Mouse (Mus musculus): ENCODE results near the gene Rhog. TPM values are rescaled to one million over a fixed set of nuclear protein-coding genes. Genes with fewer than 3 reads are reported as not detected.

Rhog gene
- 62.6 TPM for polyA plus RNA-seq (2012; fragmentation: generic; extraction: Trizol)

GRCm38 (mm10) chr7:102255954-102256353 lies at the start of gene Rhog:
Rhog (minus strand) TSS chr7:102256054.
- Histone ChIP-seq H3K79me2 (ENCODE audit: control insufficient read depth, insufficient read depth) (no peaks in the 10 kb centered on the region), H3K36me3 (ENCODE audit: control insufficient read depth, insufficient read depth) (no peaks in the 10 kb centered on the region), H3K4me2 (ENCODE audit: low read depth) (no peak within 1 kb of the TSS), H3K4me3 (no peak within 1 kb of the TSS), H3ac (ENCODE audit: control insufficient read depth, insufficient read length) (no peak within 1 kb of the TSS), H3K27me3 (ENCODE audit: control insufficient read depth, insufficient read depth, insufficient read length) (no peaks in the 10 kb centered on the region)
- TF ChIP-seq SRF (IDR thresholded peaks at IDR 0.05; ENCODE audit: control insufficient read depth, insufficient read length, low read depth) (no peak), POLR2AphosphoS2 (IDR thresholded peaks at IDR 0.05; ENCODE audit: insufficient read length, low read depth) (no peak), REST (IDR thresholded peaks at IDR 0.05; ENCODE audit: insufficient read depth, insufficient read length) (no peak)

GRCm38 (mm10) chr7:102305596-102305995 lies 49.7 kb upstream of the Rhog start:
- Histone ChIP-seq H3K4me3 (no peak overlapping the region), H3K4me2 (ENCODE audit: low read depth) (no peak overlapping the region), H3K79me2 (ENCODE audit: control insufficient read depth, insufficient read depth) (no peaks in the 10 kb centered on the region), H3K27me3 (ENCODE audit: control insufficient read depth, insufficient read depth, insufficient read length) (no peaks in the 10 kb centered on the region), H3ac (ENCODE audit: control insufficient read depth, insufficient read length) (no peak overlapping the region), H3K36me3 (ENCODE audit: control insufficient read depth, insufficient read depth) (no peaks in the 10 kb centered on the region)
- TF ChIP-seq SRF (IDR thresholded peaks at IDR 0.05; ENCODE audit: control insufficient read depth, insufficient read length, low read depth) (no peak), POLR2AphosphoS2 (IDR thresholded peaks at IDR 0.05; ENCODE audit: insufficient read length, low read depth) (no peak), POLR2A (IDR thresholded peaks at IDR 0.05; ENCODE audit: insufficient read length, low read depth) (no peak), E2F4 (IDR thresholded peaks at IDR 0.05; ENCODE audit: insufficient read depth) (no peak), REST (IDR thresholded peaks at IDR 0.05; ENCODE audit: insufficient read depth, insufficient read length) (no peak), TCF12 (IDR thresholded peaks at IDR 0.05; ENCODE audit: insufficient read depth, poor library complexity, severe bottlenecking) (no peak), MYOG (IDR thresholded peaks at IDR 0.05; ENCODE audit: control insufficient read depth in 1 of 3, insufficient read depth in 1 of 3, insufficient read length in 2 of 3, low read depth in 2 of 3) (no peak), USF1 (IDR thresholded peaks at IDR 0.05; ENCODE audit: low read depth) (no peak), MYOD1 (IDR thresholded peaks at IDR 0.05; ENCODE audit: control insufficient read depth in 1 of 3, insufficient read length in 2 of 3, low read depth in 2 of 3) (no peak), CEBPB (IDR thresholded peaks at IDR 0.05; ENCODE audit: insufficient read depth, poor library complexity, severe bottlenecking) (no peak), TCF3 (IDR thresholded peaks at IDR 0.05; ENCODE audit: insufficient read length, low read depth) (no peak), MAX (IDR thresholded peaks at IDR 0.05; ENCODE audit: low read depth) (no peak)

GRCm38 (mm10) chr7:102302471-102302870 lies 46.6 kb upstream of the Rhog start:
- Histone ChIP-seq H3K36me3 (ENCODE audit: control insufficient read depth, insufficient read depth) (no peaks in the 10 kb centered on the region), H3K79me2 (ENCODE audit: control insufficient read depth, insufficient read depth) (no peaks in the 10 kb centered on the region), H3K4me2 (ENCODE audit: low read depth) (no peak overlapping the region), H3ac (ENCODE audit: control insufficient read depth, insufficient read length) (no peak overlapping the region), H3K27me3 (ENCODE audit: control insufficient read depth, insufficient read depth, insufficient read length) (no peaks in the 10 kb centered on the region), H3K4me3 (no peak overlapping the region)
- no peak for TF ChIP-seq CEBPB (IDR thresholded peaks at IDR 0.05; ENCODE audit: insufficient read depth, poor library complexity, severe bottlenecking)
- no peak for TF ChIP-seq E2F4 (IDR thresholded peaks at IDR 0.05; ENCODE audit: insufficient read depth)
- TF ChIP-seq REST (IDR thresholded peaks at IDR 0.05; ENCODE audit: insufficient read depth, insufficient read length) = no peak
- TF ChIP-seq MAX (IDR thresholded peaks at IDR 0.05; ENCODE audit: low read depth) = no peak
- TF ChIP-seq USF1 (IDR thresholded peaks at IDR 0.05; ENCODE audit: low read depth) = no peak
- TF ChIP-seq SRF (IDR thresholded peaks at IDR 0.05; ENCODE audit: control insufficient read depth, insufficient read length, low read depth) = no peak
- no peak for TF ChIP-seq MYOG (IDR thresholded peaks at IDR 0.05; ENCODE audit: control insufficient read depth in 1 of 3, insufficient read depth in 1 of 3, insufficient read length in 2 of 3, low read depth in 2 of 3)
- TF ChIP-seq POLR2A (IDR thresholded peaks at IDR 0.05; ENCODE audit: insufficient read length, low read depth) = no peak
- TF ChIP-seq TCF3 (IDR thresholded peaks at IDR 0.05; ENCODE audit: insufficient read length, low read depth) = no peak
- no peak for TF ChIP-seq POLR2AphosphoS2 (IDR thresholded peaks at IDR 0.05; ENCODE audit: insufficient read length, low read depth)
- TF ChIP-seq TCF12 (IDR thresholded peaks at IDR 0.05; ENCODE audit: insufficient read depth, poor library complexity, severe bottlenecking) = no peak
- TF ChIP-seq MYOD1 (IDR thresholded peaks at IDR 0.05; ENCODE audit: control insufficient read depth in 1 of 3, insufficient read length in 2 of 3, low read depth in 2 of 3) = no peak

- H3K79me2 ChIP-seq (ENCODE audit: control insufficient read depth, insufficient read depth) = no peaks in the 10 kb centered on the region
Observed at GRCm38 (mm10) chr7:102300761-102301160, 44.9 kb upstream of the Rhog start.

GRCm38 (mm10) chr7:102293234-102293633 lies 37.4 kb upstream of the Rhog start:
- no peak overlapping the region for H3K4me2 ChIP-seq (ENCODE audit: low read depth)
- no peaks in the 10 kb centered on the region for H3K79me2 ChIP-seq (ENCODE audit: control insufficient read depth, insufficient read depth)
- H3K4me3 ChIP-seq = no peak overlapping the region
- no peak overlapping the region for H3ac ChIP-seq (ENCODE audit: control insufficient read depth, insufficient read length)
- H3K27me3 ChIP-seq (ENCODE audit: control insufficient read depth, insufficient read depth, insufficient read length) = no peaks in the 10 kb centered on the region
- H3K36me3 ChIP-seq (ENCODE audit: control insufficient read depth, insufficient read depth) = no peaks in the 10 kb centered on the region
- TF ChIP-seq TCF3 (IDR thresholded peaks at IDR 0.05; ENCODE audit: insufficient read length, low read depth) (no peak), E2F4 (IDR thresholded peaks at IDR 0.05; ENCODE audit: insufficient read depth) (no peak)

More at GRCm38 (mm10) chr7:102300761-102301160, 44.9 kb upstream of the Rhog start:
- no peak overlapping the region for H3K4me3 ChIP-seq
- TF ChIP-seq CEBPB (IDR thresholded peaks at IDR 0.05; ENCODE audit: insufficient read depth, poor library complexity, severe bottlenecking) (no peak), MYOG (IDR thresholded peaks at IDR 0.05; ENCODE audit: control insufficient read depth in 1 of 3, insufficient read depth in 1 of 3, insufficient read length in 2 of 3, low read depth in 2 of 3) (no peak), REST (IDR thresholded peaks at IDR 0.05; ENCODE audit: insufficient read depth, insufficient read length) (no peak), POLR2AphosphoS2 (IDR thresholded peaks at IDR 0.05; ENCODE audit: insufficient read length, low read depth) (no peak), E2F4 (IDR thresholded peaks at IDR 0.05; ENCODE audit: insufficient read depth) (no peak), MYOD1 (IDR thresholded peaks at IDR 0.05; ENCODE audit: control insufficient read depth in 1 of 3, insufficient read length in 2 of 3, low read depth in 2 of 3) (no peak), USF1 (IDR thresholded peaks at IDR 0.05; ENCODE audit: low read depth) (no peak), MAX (IDR thresholded peaks at IDR 0.05; ENCODE audit: low read depth) (no peak), POLR2A (IDR thresholded peaks at IDR 0.05; ENCODE audit: insufficient read length, low read depth) (no peak), TCF12 (IDR thresholded peaks at IDR 0.05; ENCODE audit: insufficient read depth, poor library complexity, severe bottlenecking) (no peak), SRF (IDR thresholded peaks at IDR 0.05; ENCODE audit: control insufficient read depth, insufficient read length, low read depth) (no peak), TCF3 (IDR thresholded peaks at IDR 0.05; ENCODE audit: insufficient read length, low read depth) (no peak)
- H3ac ChIP-seq (ENCODE audit: control insufficient read depth, insufficient read length) = no peak overlapping the region
- H3K36me3 ChIP-seq (ENCODE audit: control insufficient read depth, insufficient read depth) = no peaks in the 10 kb centered on the region
- H3K27me3 ChIP-seq (ENCODE audit: control insufficient read depth, insufficient read depth, insufficient read length) = no peaks in the 10 kb centered on the region
- H3K4me2 ChIP-seq (ENCODE audit: low read depth) = no peak overlapping the region

All from myocyte (in vitro differentiated cells).